Mouse (Mus musculus) testis, adult 2 months (tissue): ENCODE measurements around the gene Ugt1a8.

ENCODE experiments used
- CTCF ChIP-seq: fragments of 200-500 bp; IDR thresholded peaks from 2 replicates; pipeline ENCODE4 v1.5.1; 2012; ENCODE audit warnings: low read depth, mild to moderate bottlenecking, inconsistent platforms, low read length, moderate library complexity; ENCODE audit not compliant: control insufficient read depth, insufficient read depth, insufficient replicate concordance
- POLR2A ChIP-seq: fragments of 200-500 bp; IDR thresholded peaks from 2 replicates; pipeline ENCODE4 v1.6.1; 2012; ENCODE audit warnings: low read depth, mild to moderate bottlenecking, inconsistent platforms, low read length, moderate library complexity; ENCODE audit not compliant: control insufficient read depth

DNA sequence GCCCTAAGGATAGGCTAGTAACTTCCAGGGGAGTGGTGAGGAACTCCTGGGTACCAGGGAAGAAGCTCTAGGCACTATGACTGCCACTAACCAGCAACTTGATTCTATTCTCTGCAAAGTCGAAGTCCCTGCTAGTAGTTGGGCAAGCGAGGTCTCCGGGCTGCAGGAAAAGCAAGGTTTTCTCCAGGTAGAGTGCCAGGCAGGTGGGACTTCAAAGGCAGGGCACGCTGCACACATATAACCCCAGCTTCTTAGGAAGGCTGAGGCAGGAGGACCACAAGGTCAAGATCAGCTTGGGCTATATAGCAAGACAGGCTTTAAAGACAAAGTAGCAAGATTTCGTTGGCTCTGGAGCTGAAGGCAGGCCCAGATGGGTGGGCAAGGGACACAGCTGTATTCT is 176.2 kb downstream of the Ugt1a8 start:
- TF ChIP-seq CTCF, result no peak
- TF ChIP-seq POLR2A, result no peak
